Mouse (Mus musculus): ENCODE measurements around the gene Azin2. TPM values are rescaled to one million over a fixed set of nuclear protein-coding genes. Genes with fewer than 3 reads are reported as not detected.

The Azin2 gene
- total RNA-seq, 2 experiments from 2014 or later, result 30.3 to 36.3 TPM

- DNase-seq (ENCODE audit: extremely low spot score in 1 of 2, low spot score in 2 of 2), result peak in 1 of 2 experiments; percentile 56
- intact Hi-C loops (cut with DNase I), result loop anchor here (5.0 kb wide), 1 partner anchor 174 kb away; no protein-coding TSS in a partner anchor
Observed at GRCm38 (mm10) chr4:128908586-128909377, 53.5 kb downstream of the Azin2 start.

- intact Hi-C loops (cut with DNase I), result loop anchor here (5.0 kb wide), 1 partner anchor 175 kb away; no protein-coding TSS in a partner anchor
Observed at GRCm38 (mm10) chr4:128907238-128907968, 54.8 kb downstream of the Azin2 start.

GRCm38 (mm10) chr4:128906757-128907156 is 55.5 kb downstream of the Azin2 start:
- intact Hi-C loops (cut with DNase I), result loop anchor here (5.0 kb wide), 1 partner anchor 176 kb away; no protein-coding TSS in a partner anchor
- no peak for DNase-seq (ENCODE audit: extremely low spot score in 1 of 2, low spot score in 2 of 2)

More at GRCm38 (mm10) chr4:128907238-128907968, 54.8 kb downstream of the Azin2 start:
- no peak for DNase-seq (ENCODE audit: extremely low spot score in 1 of 2, low spot score in 2 of 2)

- intact Hi-C loops (cut with DNase I), result loop anchor here (5.0 kb wide), 1 partner anchor 177 kb away; no protein-coding TSS in a partner anchor
- DNase-seq (ENCODE audit: extremely low spot score in 1 of 2, low spot score in 2 of 2), result no peak
Observed at GRCm38 (mm10) chr4:128905251-128905650, 57.0 kb downstream of the Azin2 start.

- intact Hi-C loops (cut with DNase I), result no loop called here
- DNase-seq (ENCODE audit: extremely low spot score in 1 of 2, low spot score in 2 of 2), result peak in 1 of 2 experiments; percentile 51
Observed at GRCm38 (mm10) chr4:128904035-128904800, 58.0 kb downstream of the Azin2 start.

- no peak for DNase-seq (ENCODE audit: extremely low spot score in 1 of 2, low spot score in 2 of 2)
- intact Hi-C loops (cut with DNase I), result no loop called here
Observed at GRCm38 (mm10) chr4:128902390-128902789, 59.9 kb downstream of the Azin2 start.

- intact Hi-C loops (cut with DNase I), result no loop called here
- no peak for DNase-seq (ENCODE audit: extremely low spot score in 1 of 2, low spot score in 2 of 2)
Observed at GRCm38 (mm10) chr4:128900484-128900883, 61.8 kb downstream of the Azin2 start.

- peak; percentile 86 to 94 for DNase-seq (ENCODE audit: extremely low spot score in 1 of 2, low spot score in 2 of 2)
- intact Hi-C loops (cut with DNase I), result no loop called here
Observed at GRCm38 (mm10) chr4:128899332-128899731, 62.9 kb downstream of the Azin2 start.

GRCm38 (mm10) chr4:128897911-128898421 is 64.3 kb downstream of the Azin2 start:
- peak in 1 of 2 experiments; percentile 81 for DNase-seq (ENCODE audit: extremely low spot score in 1 of 2, low spot score in 2 of 2)

GRCm38 (mm10) chr4:128896667-128897066 is 65.6 kb downstream of the Azin2 start:
- DNase-seq (ENCODE audit: extremely low spot score in 1 of 2, low spot score in 2 of 2), result no peak
- intact Hi-C loops (cut with DNase I), result no loop called here

More at GRCm38 (mm10) chr4:128897911-128898421, 64.3 kb downstream of the Azin2 start:
- intact Hi-C loops (cut with DNase I), result no loop called here

GRCm38 (mm10) chr4:128895841-128896240 is 66.4 kb downstream of the Azin2 start:
- intact Hi-C loops (cut with DNase I), result no loop called here
- DNase-seq (ENCODE audit: extremely low spot score in 1 of 2, low spot score in 2 of 2), result no peak

- DNase-seq (ENCODE audit: extremely low spot score in 1 of 2, low spot score in 2 of 2), result no peak
- intact Hi-C loops (cut with DNase I), result no loop called here
Observed at GRCm38 (mm10) chr4:128894112-128894511, 68.1 kb downstream of the Azin2 start.

- no peak for DNase-seq (ENCODE audit: extremely low spot score in 1 of 2, low spot score in 2 of 2)
Observed at GRCm38 (mm10) chr4:128892188-128892587, 70.1 kb downstream of the Azin2 start.

GRCm38 (mm10) chr4:128891746-128892145 is 70.5 kb downstream of the Azin2 start:
- intact Hi-C loops (cut with DNase I), result no loop called here
- no peak for DNase-seq (ENCODE audit: extremely low spot score in 1 of 2, low spot score in 2 of 2)

More at GRCm38 (mm10) chr4:128892188-128892587, 70.1 kb downstream of the Azin2 start:
- intact Hi-C loops (cut with DNase I), result no loop called here

GRCm38 (mm10) chr4:128891157-128891556 is 71.1 kb downstream of the Azin2 start:
- intact Hi-C loops (cut with DNase I), result no loop called here
- peak; percentile 66 to 85 for DNase-seq (ENCODE audit: extremely low spot score in 1 of 2, low spot score in 2 of 2)

- intact Hi-C loops (cut with DNase I), result no loop called here
- no peak for DNase-seq (ENCODE audit: extremely low spot score in 1 of 2, low spot score in 2 of 2)
Observed at GRCm38 (mm10) chr4:128889752-128890630, 72.3 kb downstream of the Azin2 start.

GRCm38 (mm10) chr4:128888436-128888990 is 73.7 kb downstream of the Azin2 start:
- intact Hi-C loops (cut with DNase I), result no loop called here
- no peak for DNase-seq (ENCODE audit: extremely low spot score in 1 of 2, low spot score in 2 of 2)

Data from left cerebral cortex, postnatal 10 days (tissue).